Mouse (Mus musculus) limb, embryonic 14.5 days (tissue): ENCODE results near the gene Dact2. TPM values are rescaled to one million over a fixed set of nuclear protein-coding genes. Genes with fewer than 3 reads are reported as not detected.

Experiments used
- ATAC-seq: fragments of 200-750 bp; cut with Nextera tagmentation; 2 replicates; pipeline ENCODE4 v1.8.0; 2017; ENCODE audit warnings: low read depth, moderate number of reproducible peaks, moderate TSS enrichment; ENCODE audit not compliant: low FRiP score
- DNase-seq: peaks from one replicate; pipeline ENCODE4 v3.0.0-alpha.2; 2015; ENCODE audit warnings: low spot score
- H3K27ac ChIP-seq: fragments of 300-500 bp; sonication (generic); replicated peaks from 2 replicates; pipeline ENCODE4 v1.5.1; 2014; ENCODE audit warnings: low read depth, mild to moderate bottlenecking, low read length, moderate library complexity, mixed read lengths
- H3K27me3 ChIP-seq: fragments of 300-500 bp; sonication (generic); 2 replicates; pipeline ENCODE4 v1.6.1; 2014; ENCODE audit warnings: low read length, mixed read lengths; ENCODE audit not compliant: control insufficient read depth, insufficient read depth
- H3K36me3 ChIP-seq: fragments of 300-500 bp; sonication (generic); 2 replicates; pipeline ENCODE4 v1.6.1; 2014; ENCODE audit warnings: mild to moderate bottlenecking, low read length, moderate library complexity, mixed read lengths; ENCODE audit not compliant: control insufficient read depth, insufficient read depth
- H3K4me1 ChIP-seq: fragments of 300-500 bp; sonication (generic); 2 replicates; pipeline ENCODE4 v1.6.1; 2014; ENCODE audit warnings: antibody characterized with exemption, low read length, mixed read lengths; ENCODE audit not compliant: control insufficient read depth, insufficient read depth
- H3K4me2 ChIP-seq: fragments of 300-500 bp; sonication (generic); replicated peaks from 2 replicates; pipeline ENCODE4 v1.6.1; 2014; ENCODE audit warnings: low read depth, mild to moderate bottlenecking, low read length, moderate library complexity; ENCODE audit not compliant: severe bottlenecking
- H3K4me3 ChIP-seq: fragments of 300-500 bp; sonication (generic); replicated peaks from 2 replicates; pipeline ENCODE4 v1.5.1; 2014; ENCODE audit warnings: low read length
- H3K9ac ChIP-seq: fragments of 300-500 bp; sonication (generic); 2 replicates; pipeline ENCODE4 v1.6.1; 2014; ENCODE audit warnings: mild to moderate bottlenecking, low read depth, low read length, moderate library complexity; ENCODE audit not compliant: severe bottlenecking
- H3K9me3 ChIP-seq: fragments of 300-500 bp; sonication (generic); 2 replicates; pipeline ENCODE4 v1.6.1; 2016; ENCODE audit warnings: low read length; ENCODE audit not compliant: control insufficient read depth
- POLR2A ChIP-seq: fragments of 200-500 bp; IDR thresholded peaks from 2 replicates; pipeline ENCODE4 v1.8.0; 2012; ENCODE audit warnings: inconsistent platforms, mild to moderate bottlenecking, moderate library complexity, borderline replicate concordance; ENCODE audit not compliant: insufficient read depth, insufficient read length; ENCODE audit errors: extremely low read depth
- WGBS: fragments of 180-500 bp; shearing (Covaris S2); extraction: QIAGEN DNeasy Blood & Tissue Kit; methylation state at CpG from one replicate; pipeline ENCODE4 v1.1.7; 2014; 5-methylcytosine and 5-hydroxymethylcytosine counted together
- polyA plus RNA-seq, 2 experiments: library from polyadenylated mRNA; depleted of rRNA in 1 of 2; stranded (reverse) in 1 of 2; unstranded in 1 of 2; fragments of >200 nt; fragmentation: Nextera tagmentation in 1 of 2; extraction: Ambion mirVana in 1 of 2; gene quantifications; 2 replicates each; pipeline versions ENCODE4 v1.2.1 to v1.2.3; 2012 to 2014

Gene Dact2
- polyA plus RNA-seq, 2 experiments, result 0.99 to 1.3 TPM

GRCm38 (mm10) chr17:14187096-14187495 is 17.0 kb downstream of the Dact2 start:
- Histone ChIP-seq H3K4me1 (peaks cover 17% of the 10 kb centered on the region), H3K27ac (no peak overlapping the region), H3K4me3 (no peak overlapping the region), H3K36me3 (no peaks in the 10 kb centered on the region), H3K9me3 (no peaks in the 10 kb centered on the region), H3K4me2 (no peak overlapping the region), H3K27me3 (no peaks in the 10 kb centered on the region), H3K9ac (no peak overlapping the region)
- no peak for TF ChIP-seq POLR2A
- no peak for DNase-seq
- ATAC-seq, result no peak

DNA sequence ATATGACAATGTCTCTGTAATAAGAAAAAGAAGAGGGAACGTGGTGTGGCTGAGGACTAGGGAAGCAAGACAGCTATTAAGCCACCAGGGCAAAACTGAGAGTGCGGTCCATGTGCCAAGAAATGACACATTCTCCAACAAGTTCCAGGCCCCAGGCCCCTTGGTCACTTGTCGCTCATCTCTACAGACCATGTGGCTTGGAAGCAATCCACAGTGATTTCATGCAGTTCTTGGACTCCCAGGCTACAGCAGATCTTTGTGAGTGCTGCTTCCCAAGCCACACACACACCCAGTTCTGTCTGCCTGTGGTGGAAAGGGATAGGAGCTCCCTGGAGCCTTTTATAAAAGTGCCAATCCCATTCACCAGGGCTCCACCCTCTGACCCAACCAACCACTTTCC is 17.9 kb downstream of the Dact2 start:
- no peak for DNase-seq
- no peak for TF ChIP-seq POLR2A
- H3K4me3 ChIP-seq, result no peak overlapping the region

GRCm38 (mm10) chr17:14184192-14184814 is 19.8 kb downstream of the Dact2 start:
- no peak overlapping the region for H3K4me3 ChIP-seq
- no peaks in the 10 kb centered on the region for H3K27me3 ChIP-seq
- H3K4me1 ChIP-seq, result peaks cover 17% of the 10 kb centered on the region
- no peak overlapping the region for H3K4me2 ChIP-seq
- no peaks in the 10 kb centered on the region for H3K36me3 ChIP-seq
- H3K9me3 ChIP-seq, result no peaks in the 10 kb centered on the region
- H3K27ac ChIP-seq, result no peak overlapping the region; the same call in 1 of the 2 replicates
- ATAC-seq (no peak), DNase-seq (no peak)
- no peak for TF ChIP-seq POLR2A
- H3K9ac ChIP-seq, result no peak overlapping the region
- WGBS, result 83% methylated on average over 4 of the region's 4 CpGs

More for the DNA sequence above, 17.9 kb downstream of the Dact2 start:
- Histone ChIP-seq H3K4me2 (no peak overlapping the region), H3K36me3 (no peaks in the 10 kb centered on the region), H3K27me3 (no peaks in the 10 kb centered on the region), H3K9ac (no peak overlapping the region), H3K9me3 (no peaks in the 10 kb centered on the region), H3K4me1 (peaks cover 17% of the 10 kb centered on the region), H3K27ac (no peak overlapping the region)
- WGBS, result 82% methylated on average over 3 of the region's 3 CpGs
- ATAC-seq, result no peak

GRCm38 (mm10) chr17:14183717-14184116 is 20.4 kb downstream of the Dact2 start:
- TF ChIP-seq POLR2A, result no peak

DNA sequence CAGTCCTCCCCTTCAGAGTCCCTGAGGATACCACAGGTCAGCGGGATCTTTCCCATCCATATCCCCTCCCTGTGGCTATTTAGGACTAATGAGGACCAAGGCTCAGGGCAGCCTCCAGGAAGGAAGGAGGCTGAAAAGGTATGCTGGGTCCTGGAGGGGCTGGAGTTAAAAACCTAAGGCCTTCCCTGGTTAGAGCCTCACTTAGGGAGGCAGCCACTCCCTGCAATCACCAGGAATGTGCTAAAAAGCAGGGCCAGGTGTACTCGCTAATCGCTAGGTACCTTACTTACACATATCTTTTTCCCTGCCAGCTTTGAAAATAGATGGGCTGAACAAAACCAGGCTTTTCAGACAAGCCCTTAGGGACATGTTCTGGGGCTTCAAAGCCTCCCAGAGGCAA is 21.2 kb downstream of the Dact2 start:
- Histone ChIP-seq H3K4me3 (no peak overlapping the region), H3K9ac (no peak overlapping the region), H3K4me1 (peaks cover 17% of the 10 kb centered on the region), H3K36me3 (no peaks in the 10 kb centered on the region), H3K27ac (no peak overlapping the region), H3K9me3 (no peaks in the 10 kb centered on the region), H3K27me3 (no peaks in the 10 kb centered on the region), H3K4me2 (no peak overlapping the region)
- DNase-seq (no peak), ATAC-seq (no peak)
- TF ChIP-seq POLR2A, result no peak
- 44% methylated on average over 3 of the region's 3 CpGs for WGBS

More at GRCm38 (mm10) chr17:14183717-14184116, 20.4 kb downstream of the Dact2 start:
- Histone ChIP-seq H3K4me2 (no peak overlapping the region), H3K27ac (peak overlapping the region; percentile 43; the same call in 1 of the 2 replicates), H3K9me3 (no peaks in the 10 kb centered on the region), H3K36me3 (no peaks in the 10 kb centered on the region), H3K27me3 (no peaks in the 10 kb centered on the region), H3K9ac (no peak overlapping the region), H3K4me1 (peaks cover 17% of the 10 kb centered on the region), H3K4me3 (no peak overlapping the region)
- 48% methylated on average over 4 of the region's 4 CpGs for WGBS
- ATAC-seq (no peak), DNase-seq (no peak)
